Mouse (Mus musculus) liver, adult (tissue): ENCODE data around the gene Smc3.

Source experiments
- GATA4 ChIP-seq: IDR thresholded peaks from 2 replicates; pipeline ENCODE4 v1.6.1; 2014; ENCODE audit warnings: mild to moderate bottlenecking, low read length; ENCODE audit not compliant: insufficient replicate concordance

Gene Smc3

GRCm38 (mm10) chr19:53599757-53600539 lies at the start of gene Smc3:
Smc3 (plus strand) TSS chr19:53600398.
- no peak; the same call in 1 of the 2 replicates for TF ChIP-seq GATA4

GRCm38 (mm10) chr19:53550972-53551371 lies 49.2 kb upstream of the Smc3 start:
- TF ChIP-seq GATA4: no peak

- no peak for TF ChIP-seq GATA4
Measured at GRCm38 (mm10) chr19:53552216-53552786, 47.9 kb upstream of the Smc3 start.

GRCm38 (mm10) chr19:53552795-53553194 lies 47.4 kb upstream of the Smc3 start:
- no peak for TF ChIP-seq GATA4

GRCm38 (mm10) chr19:53554402-53554801 lies 45.8 kb upstream of the Smc3 start:
- no peak for TF ChIP-seq GATA4

- TF ChIP-seq GATA4: no peak
Measured at GRCm38 (mm10) chr19:53554981-53555616, 45.1 kb upstream of the Smc3 start.

- no peak for TF ChIP-seq GATA4
Measured at GRCm38 (mm10) chr19:53556841-53557240, 43.4 kb upstream of the Smc3 start.

- no peak for TF ChIP-seq GATA4
Measured at GRCm38 (mm10) chr19:53557267-53557936, 42.8 kb upstream of the Smc3 start.

GRCm38 (mm10) chr19:53560436-53560835 lies 39.8 kb upstream of the Smc3 start:
- no peak for TF ChIP-seq GATA4

GRCm38 (mm10) chr19:53564174-53564573 lies 36.0 kb upstream of the Smc3 start:
- TF ChIP-seq GATA4: no peak

GRCm38 (mm10) chr19:53565565-53566277 lies 34.5 kb upstream of the Smc3 start:
- no peak for TF ChIP-seq GATA4

- no peak for TF ChIP-seq GATA4
Measured at GRCm38 (mm10) chr19:53567864-53568263, 32.3 kb upstream of the Smc3 start.

- TF ChIP-seq GATA4: no peak
Measured at GRCm38 (mm10) chr19:53568553-53568952, 31.6 kb upstream of the Smc3 start.

GRCm38 (mm10) chr19:53571056-53571455 lies 29.1 kb upstream of the Smc3 start:
- TF ChIP-seq GATA4: no peak
